Mouse (Mus musculus) MEL-GATA-1-ER (cell line): ENCODE measurements around the gene Rpl14.
A peak's percentile ranks its signal among the peaks of the same experiment; 100 is the strongest.

ENCODE experiments used
- DNase-seq: peaks from one replicate; pipeline ENCODE4 v3.0.0-alpha.2; 2012; ENCODE audit warnings: low read depth; ENCODE audit errors: extremely low read depth

The Rpl14 gene

DNA sequence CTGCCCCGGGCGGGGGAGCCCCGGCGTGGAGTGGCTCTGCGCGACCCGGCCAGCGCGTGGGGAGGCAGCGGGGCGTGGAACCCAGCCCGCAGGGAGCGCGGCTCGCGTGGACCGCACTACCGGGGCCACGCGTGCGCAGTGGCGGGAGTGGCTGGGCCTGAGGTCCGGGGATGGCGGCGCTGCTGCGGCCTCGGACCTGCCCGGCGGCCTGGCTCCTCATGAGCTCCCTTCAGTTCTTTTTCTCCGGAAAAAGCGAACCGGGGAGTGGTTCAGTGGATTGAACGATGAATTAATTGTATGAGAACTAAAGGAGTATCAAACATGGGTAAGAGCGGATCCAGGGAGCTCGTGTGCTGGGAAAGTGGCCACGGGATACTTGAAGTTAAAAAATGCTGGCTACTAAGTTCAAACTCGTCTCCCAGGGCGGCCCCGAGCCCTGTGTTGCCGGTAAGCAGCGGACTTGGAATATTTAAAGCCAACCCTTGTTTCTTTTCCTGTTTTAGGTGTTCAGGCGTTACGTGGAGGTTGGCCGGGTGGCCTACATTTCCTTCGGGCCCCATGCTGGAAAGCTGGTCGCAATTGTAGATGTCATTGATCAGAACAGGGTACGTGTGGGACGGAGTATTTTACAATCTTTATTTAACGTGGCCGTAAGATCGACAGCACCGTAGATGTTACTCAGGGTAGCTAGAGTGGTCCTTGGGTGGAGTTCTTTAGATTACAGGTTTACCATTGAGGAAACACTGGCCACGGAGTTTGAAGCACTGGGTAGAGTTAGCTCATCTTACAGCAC, 545 bp downstream of the Rpl14 start:
- no peak for DNase-seq

GRCm38 (mm10) chr9:120575748-120576661, 4.8 kb downstream of the Rpl14 start:
- no peak for DNase-seq

DNA sequence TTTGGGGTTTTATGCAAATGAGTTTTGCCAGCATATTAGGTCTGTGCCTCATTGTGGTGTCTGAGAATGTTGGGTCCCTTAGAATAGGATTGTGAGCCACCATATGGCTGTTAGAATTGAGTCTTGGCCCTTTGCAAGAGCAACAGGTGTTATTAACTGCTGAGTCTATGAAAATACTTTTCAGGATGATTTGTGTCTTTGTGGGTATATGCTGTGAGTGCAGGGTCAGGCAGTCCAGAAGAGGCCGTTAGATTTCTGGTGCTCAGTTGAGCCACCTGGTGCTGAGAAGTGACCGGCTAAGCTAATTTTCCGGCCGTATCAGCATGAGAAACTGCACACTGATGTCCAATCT, 5.4 kb downstream of the Rpl14 start:
- no peak for DNase-seq

GRCm38 (mm10) chr9:120577133-120577651, 5.9 kb downstream of the Rpl14 start:
- DNase-seq: peak; percentile 90

- DNase-seq: no peak
These were observed 6.6 kb downstream of the Rpl14 start for GRCm38 (mm10) chr9:120577706-120578405.

GRCm38 (mm10) chr9:120578701-120579100, 7.5 kb downstream of the Rpl14 start:
- DNase-seq: no peak

DNA sequence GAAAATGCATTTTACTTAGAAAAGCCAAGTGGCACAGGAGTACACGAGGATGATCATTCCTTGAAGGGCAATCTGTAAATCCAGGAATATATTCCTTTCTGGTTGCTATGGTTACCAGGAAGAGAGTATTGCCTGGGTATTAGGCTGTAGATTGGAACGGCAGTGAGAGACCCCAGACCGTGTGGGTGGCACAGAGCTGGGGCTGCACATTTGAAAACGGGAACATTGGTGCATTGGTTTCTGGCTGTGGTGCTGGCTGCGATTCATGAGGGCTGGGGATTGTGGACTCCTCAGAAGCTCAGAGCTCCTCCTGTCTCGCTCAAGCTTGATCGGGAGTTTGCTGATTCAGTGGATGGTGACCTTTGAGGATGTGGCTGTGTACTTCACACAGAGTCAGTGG, 8.6 kb downstream of the Rpl14 start:
- no peak for DNase-seq

DNA sequence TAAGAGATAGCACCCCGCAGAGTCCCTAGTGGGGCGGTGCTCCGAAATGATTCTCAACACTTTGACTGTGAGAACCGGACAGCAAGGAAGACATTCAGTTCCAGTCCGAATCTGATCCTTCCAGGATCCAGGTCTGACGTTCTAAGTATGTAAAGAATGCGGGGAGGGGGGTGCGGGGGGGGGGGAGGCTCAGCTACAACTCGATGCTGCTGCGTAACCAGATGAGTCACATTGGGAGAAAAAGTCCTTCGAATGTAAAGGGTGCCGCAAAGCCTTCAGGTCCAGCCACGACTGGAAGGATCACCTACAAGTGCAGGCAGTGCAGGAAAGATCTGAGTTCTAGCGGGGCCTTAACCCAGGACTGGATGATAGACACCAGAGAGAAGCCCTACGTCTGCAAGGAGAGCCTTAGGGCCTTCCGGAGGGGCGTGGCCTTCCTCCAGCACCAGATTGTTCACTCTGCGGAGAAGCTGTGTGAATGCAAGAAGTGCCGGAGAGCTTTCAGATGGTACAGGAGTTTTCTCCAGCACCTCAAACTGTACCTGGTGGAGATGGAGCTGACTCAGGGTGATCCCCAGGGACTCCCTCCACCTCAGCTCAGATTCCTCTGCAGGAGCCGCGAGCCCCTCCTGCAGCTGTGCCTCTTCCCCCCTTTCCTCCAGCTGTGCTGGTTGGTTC, 10.8 kb downstream of the Rpl14 start:
- peak; percentile 72 for DNase-seq

- DNase-seq: peak; percentile 92
These were observed 11.5 kb downstream of the Rpl14 start for GRCm38 (mm10) chr9:120582619-120583308.

- no peak for DNase-seq
These were observed 12.1 kb downstream of the Rpl14 start for GRCm38 (mm10) chr9:120583314-120583713.

- DNase-seq: no peak
These were observed 15.3 kb downstream of the Rpl14 start for GRCm38 (mm10) chr9:120586546-120586945.

GRCm38 (mm10) chr9:120591490-120591889, 20.2 kb downstream of the Rpl14 start:
- peak; percentile 69 for DNase-seq

DNA sequence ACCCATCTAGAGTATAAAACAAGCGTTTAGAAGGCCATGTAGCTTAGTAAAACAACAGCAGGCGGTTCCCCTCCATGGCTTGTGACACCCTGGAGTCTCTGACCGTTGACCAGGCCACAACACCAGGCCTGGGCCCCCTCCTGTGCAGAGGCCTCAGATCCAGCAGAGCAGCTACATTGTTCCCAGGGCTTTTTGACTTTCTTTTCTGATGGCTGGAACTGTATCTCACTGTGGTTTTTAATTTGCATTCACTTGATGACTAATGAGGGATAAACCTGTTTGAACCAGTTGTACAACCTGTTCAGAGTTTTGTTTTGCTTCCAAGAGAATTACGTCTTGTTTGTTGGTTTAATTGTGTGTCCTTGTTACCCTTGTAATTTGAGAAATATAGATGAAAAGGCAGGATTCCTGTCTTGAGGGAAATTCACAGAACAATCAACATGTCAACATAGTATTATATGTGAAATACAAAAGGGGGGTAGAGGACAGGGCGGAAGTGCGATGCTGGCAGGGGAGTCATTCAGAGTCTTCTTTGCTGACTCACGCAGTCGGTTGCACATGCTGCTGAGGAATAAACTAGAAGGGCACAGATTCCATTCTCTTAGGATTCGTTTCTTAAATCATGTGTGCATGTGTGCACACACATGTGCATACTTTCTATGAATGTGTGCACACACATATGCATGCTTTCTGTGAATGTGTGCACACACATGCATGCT, 22.3 kb downstream of the Rpl14 start:
- no peak for DNase-seq

DNA sequence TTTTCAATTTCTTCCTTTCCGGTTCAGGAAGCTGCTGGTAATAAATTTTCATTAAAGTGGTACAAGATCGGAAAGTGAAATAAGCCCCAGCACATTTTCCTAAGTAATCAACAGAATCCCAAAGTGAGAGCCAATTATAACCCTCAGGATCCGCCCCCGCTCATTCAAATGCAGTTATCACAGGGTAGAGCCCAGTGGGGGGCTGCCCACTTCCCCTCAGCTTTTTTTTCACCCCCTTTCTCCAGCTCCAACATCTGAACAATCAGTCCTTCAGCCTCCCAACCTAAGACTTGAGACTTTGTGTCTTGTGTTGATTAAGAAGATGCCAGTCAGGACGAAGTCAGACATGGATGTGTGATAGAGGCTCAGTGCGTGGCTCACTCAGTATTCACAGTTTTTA, 23.6 kb downstream of the Rpl14 start:
- DNase-seq: no peak

GRCm38 (mm10) chr9:120595306-120595705, 24.1 kb downstream of the Rpl14 start:
- DNase-seq: no peak

- DNase-seq: peak; percentile 89
These were observed 30.4 kb downstream of the Rpl14 start for GRCm38 (mm10) chr9:120601488-120602171.

DNA sequence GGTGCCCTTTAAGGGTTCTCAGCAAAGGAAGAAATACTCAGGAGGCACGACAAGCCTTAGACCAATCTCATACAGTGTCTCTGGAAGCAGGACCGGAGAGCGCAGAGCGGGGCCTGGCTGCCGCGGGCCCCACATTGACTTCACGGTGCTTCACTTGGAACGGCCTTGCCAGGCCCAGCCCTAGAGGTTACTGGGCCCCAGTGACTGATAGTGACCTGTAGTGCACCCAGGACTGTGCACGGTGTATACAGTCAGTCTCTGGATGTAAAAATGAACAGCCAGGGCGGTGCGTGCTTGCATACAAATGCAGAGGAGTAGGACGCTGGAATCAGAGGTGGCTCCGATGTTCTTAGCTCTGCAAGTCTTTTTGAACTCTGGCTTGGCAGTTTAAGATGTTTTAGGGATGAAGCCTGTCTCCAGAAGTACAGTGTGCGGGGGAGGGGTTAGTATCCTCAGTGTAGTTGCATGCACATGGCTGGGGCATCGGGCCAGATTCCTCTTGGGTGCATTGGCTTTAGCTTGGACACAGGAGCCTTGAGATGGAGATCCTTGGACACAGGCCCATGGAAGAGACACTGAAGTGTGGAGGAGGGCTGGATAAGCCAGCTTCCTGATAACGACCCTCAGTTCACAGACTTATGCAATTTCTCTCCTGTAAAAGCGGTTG, 31.1 kb downstream of the Rpl14 start:
- DNase-seq: peak; percentile 44

- DNase-seq: peak; percentile 37
These were observed 31.7 kb downstream of the Rpl14 start for GRCm38 (mm10) chr9:120602839-120603511.
